Mouse (Mus musculus): ENCODE measurements around the gene Slc25a21. TPM values are rescaled to one million over a fixed set of nuclear protein-coding genes. Genes with fewer than 3 reads are reported as not detected.

The Slc25a21 gene
- polyA plus RNA-seq, 1 experiment from 2014 or later, result 0.59 TPM

DNA sequence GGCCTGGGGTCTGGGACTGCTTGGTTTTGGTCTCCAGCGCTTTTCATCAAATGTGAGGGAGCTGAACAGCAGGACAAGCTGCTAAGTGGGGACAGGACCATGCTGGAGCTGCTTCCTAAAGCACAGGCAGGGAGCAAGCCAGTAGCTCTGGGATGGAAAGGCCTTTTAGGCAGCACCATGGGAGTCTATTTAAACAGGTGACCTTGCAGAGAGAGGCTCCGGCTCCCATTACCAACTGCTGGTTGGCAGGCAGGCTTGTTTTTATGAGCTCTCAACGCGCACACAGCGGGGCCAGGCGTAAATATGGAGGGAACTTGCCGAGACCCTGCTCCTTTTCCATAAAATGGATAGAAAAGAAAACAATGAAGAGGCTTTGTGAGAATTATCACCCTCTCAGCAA, 292.1 kb downstream of the Slc25a21 start:
- Histone ChIP-seq H3K27me3 (peaks cover 2% of the 10 kb centered on the region; the same call in 1 of the 2 replicates), H3K4me2 (replicated peaks) (no peak overlapping the region), H3K4me3 (no peak overlapping the region), H3K27ac (replicated peaks) (no peak overlapping the region), H3K36me3 (no peaks in the 10 kb centered on the region), H3K9me3 (no peaks in the 10 kb centered on the region), H3K4me1 (no peaks in the 10 kb centered on the region), H3K9ac (replicated peaks) (no peak overlapping the region)
- WGBS, result 25% methylated on average over 7 of the region's 7 CpGs
- ATAC-seq (ENCODE audit: low FRiP score, low read depth), result 0 out of 2 replicates have a peak, but pooled peaks have one; percentile 23

GRCm38 (mm10) chr12:56902774-56903456, 294.4 kb downstream of the Slc25a21 start:
- 81% methylated on average over 8 of the region's 8 CpGs for WGBS
- H3K27ac ChIP-seq (replicated peaks), result no peak overlapping the region
- ATAC-seq (ENCODE audit: low FRiP score, low read depth), result no peak
- no peaks in the 10 kb centered on the region for H3K9me3 ChIP-seq
- no peak overlapping the region for H3K9ac ChIP-seq (replicated peaks)
- no peaks in the 10 kb centered on the region for H3K4me1 ChIP-seq
- no peak overlapping the region for H3K4me2 ChIP-seq (replicated peaks)
- H3K27me3 ChIP-seq, result peaks cover 2% of the 10 kb centered on the region; the same call in 1 of the 2 replicates
- H3K36me3 ChIP-seq, result no peaks in the 10 kb centered on the region
- H3K4me3 ChIP-seq, result no peak overlapping the region

DNA sequence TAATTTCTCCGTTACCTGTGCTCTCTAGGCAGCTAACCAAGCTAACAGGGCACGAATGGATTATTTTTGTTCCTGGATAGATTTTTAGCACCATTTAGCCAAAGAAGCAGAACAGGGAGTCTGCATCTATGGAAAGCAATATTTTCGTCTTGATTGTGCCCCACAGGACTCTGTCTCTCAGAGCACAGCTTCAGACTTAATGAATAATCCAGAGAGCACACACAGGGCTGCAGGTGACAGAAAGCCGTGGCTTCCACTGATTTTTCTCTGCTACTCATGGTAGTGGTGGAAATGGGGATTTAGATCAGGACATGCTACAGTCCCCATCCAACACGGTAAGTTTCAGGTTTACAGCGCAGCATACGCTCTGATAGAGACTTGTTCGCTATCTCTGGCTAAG, 299.3 kb downstream of the Slc25a21 start:
- Histone ChIP-seq H3K4me2 (replicated peaks) (no peak overlapping the region), H3K9ac (replicated peaks) (no peak overlapping the region), H3K27ac (replicated peaks) (no peak overlapping the region), H3K4me1 (no peaks in the 10 kb centered on the region), H3K9me3 (no peaks in the 10 kb centered on the region), H3K4me3 (no peak overlapping the region), H3K27me3 (no peaks in the 10 kb centered on the region), H3K36me3 (no peaks in the 10 kb centered on the region)
- 81% methylated on average over 8 of the region's 8 CpGs for WGBS
- ATAC-seq (ENCODE audit: low FRiP score, low read depth), result no peak

DNA sequence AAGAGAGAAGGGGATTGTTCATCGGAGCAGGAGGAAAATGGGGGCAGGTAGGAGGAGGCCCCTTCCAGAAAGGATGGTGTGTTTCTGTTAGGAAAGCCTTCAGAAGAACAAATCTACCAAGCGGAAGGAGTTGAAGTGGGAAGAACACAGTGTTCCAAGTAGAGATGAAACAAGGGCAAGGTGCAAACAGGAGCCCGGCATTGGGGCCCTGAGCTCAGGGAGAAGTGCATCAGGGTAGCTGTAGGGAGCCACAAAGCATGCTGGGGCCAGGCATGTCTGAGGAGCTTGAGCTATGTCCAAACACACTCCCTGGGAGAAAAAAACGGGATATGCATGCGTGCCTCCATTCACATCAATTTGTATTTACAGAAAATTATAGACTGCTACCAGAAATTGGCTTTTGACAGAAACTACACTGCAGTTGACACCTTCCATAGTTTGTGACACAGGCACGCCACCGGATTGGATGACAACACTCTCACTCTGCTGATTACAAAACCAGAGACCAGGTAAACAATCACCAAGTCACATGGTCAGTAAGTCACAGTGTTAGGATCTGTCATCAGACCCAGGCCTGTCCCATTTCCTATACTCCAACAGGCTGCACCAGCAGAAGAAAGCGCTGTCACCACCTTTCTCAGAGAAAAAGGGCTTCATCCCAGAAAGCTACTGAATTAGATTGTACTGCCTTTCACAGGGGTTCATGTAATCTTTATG, 299.9 kb downstream of the Slc25a21 start:
- no peaks in the 10 kb centered on the region for H3K36me3 ChIP-seq
- H3K4me1 ChIP-seq, result no peaks in the 10 kb centered on the region
- H3K27me3 ChIP-seq, result no peaks in the 10 kb centered on the region
- no peak overlapping the region for H3K27ac ChIP-seq (replicated peaks)
- H3K9ac ChIP-seq (replicated peaks), result no peak overlapping the region
- no peak for ATAC-seq (ENCODE audit: low FRiP score, low read depth)
- no peak overlapping the region for H3K4me3 ChIP-seq
- no peaks in the 10 kb centered on the region for H3K9me3 ChIP-seq
- WGBS, result 88% methylated on average over 8 of the region's 8 CpGs
- H3K4me2 ChIP-seq (replicated peaks), result no peak overlapping the region

- no peak for ATAC-seq (ENCODE audit: low FRiP score, low read depth)
- H3K27me3 ChIP-seq, result no peaks in the 10 kb centered on the region
- H3K4me3 ChIP-seq, result no peak overlapping the region
- no peaks in the 10 kb centered on the region for H3K9me3 ChIP-seq
- H3K9ac ChIP-seq (replicated peaks), result no peak overlapping the region
- no peaks in the 10 kb centered on the region for H3K4me1 ChIP-seq
- no peak overlapping the region for H3K4me2 ChIP-seq (replicated peaks)
- no peak overlapping the region for H3K27ac ChIP-seq (replicated peaks)
- H3K36me3 ChIP-seq, result no peaks in the 10 kb centered on the region
- WGBS, result 88% methylated on average over 5 of the region's 5 CpGs
These were observed 302.3 kb downstream of the Slc25a21 start for GRCm38 (mm10) chr12:56894963-56895362.

- no peaks in the 10 kb centered on the region for H3K36me3 ChIP-seq
- no peak overlapping the region for H3K27ac ChIP-seq (replicated peaks)
- no peak for ATAC-seq (ENCODE audit: low FRiP score, low read depth)
- H3K27me3 ChIP-seq, result no peaks in the 10 kb centered on the region
- H3K9me3 ChIP-seq, result no peaks in the 10 kb centered on the region
- no peak overlapping the region for H3K4me2 ChIP-seq (replicated peaks)
- H3K4me1 ChIP-seq, result no peaks in the 10 kb centered on the region
- 79% methylated on average over 6 of the region's 6 CpGs for WGBS
- no peak overlapping the region for H3K4me3 ChIP-seq
- no peak overlapping the region for H3K9ac ChIP-seq (replicated peaks)
These were observed 306.2 kb downstream of the Slc25a21 start for GRCm38 (mm10) chr12:56890891-56891726.

- 42% methylated on average over 3 of the region's 3 CpGs for WGBS
- H3K27me3 ChIP-seq, result no peaks in the 10 kb centered on the region
- H3K9ac ChIP-seq (replicated peaks), result no peak overlapping the region
- H3K4me3 ChIP-seq, result no peak overlapping the region
- no peak overlapping the region for H3K27ac ChIP-seq (replicated peaks)
- H3K36me3 ChIP-seq, result no peaks in the 10 kb centered on the region
- no peaks in the 10 kb centered on the region for H3K9me3 ChIP-seq
- no peak overlapping the region for H3K4me2 ChIP-seq (replicated peaks)
- no peak for ATAC-seq (ENCODE audit: low FRiP score, low read depth)
- H3K4me1 ChIP-seq, result peaks cover 7% of the 10 kb centered on the region; the same call in 1 of the 2 replicates
These were observed 319.5 kb downstream of the Slc25a21 start for GRCm38 (mm10) chr12:56877796-56878195.

GRCm38 (mm10) chr12:56876549-56876948, 320.7 kb downstream of the Slc25a21 start:
- 0 out of 2 replicates have a peak overlapping the region, but pooled peaks have one; percentile 6 for H3K9ac ChIP-seq (replicated peaks)
- WGBS, result 40% methylated on average over 7 of the region's 7 CpGs
- no peaks in the 10 kb centered on the region for H3K9me3 ChIP-seq
- no peak overlapping the region for H3K4me2 ChIP-seq (replicated peaks)
- H3K36me3 ChIP-seq, result no peaks in the 10 kb centered on the region
- H3K4me3 ChIP-seq, result no peak overlapping the region
- H3K27me3 ChIP-seq, result no peaks in the 10 kb centered on the region
- ATAC-seq (ENCODE audit: low FRiP score, low read depth), result no peak
- H3K4me1 ChIP-seq, result peaks cover 7% of the 10 kb centered on the region; the same call in 1 of the 2 replicates
- no peak overlapping the region for H3K27ac ChIP-seq (replicated peaks)

DNA sequence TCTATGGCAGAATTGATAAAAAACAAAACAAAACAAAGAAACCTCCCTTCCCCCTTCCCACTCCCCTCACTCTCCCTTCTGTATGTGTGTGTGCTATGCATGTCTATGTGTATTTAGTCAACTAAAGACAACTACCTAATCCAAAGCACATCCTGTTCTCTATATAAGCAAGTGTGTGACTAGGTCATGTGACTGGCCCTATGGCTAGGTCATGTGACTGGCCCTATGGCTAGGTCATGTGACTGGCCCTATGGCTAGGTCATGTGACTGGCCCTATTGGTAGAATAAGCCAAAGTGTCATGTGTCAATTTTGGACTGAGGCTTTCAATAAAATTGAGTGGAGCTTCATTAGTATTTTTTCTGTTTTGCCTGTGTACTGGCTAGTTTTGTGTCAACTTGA, 324.1 kb downstream of the Slc25a21 start:
- Histone ChIP-seq H3K27ac (replicated peaks) (no peak overlapping the region), H3K4me2 (replicated peaks) (no peak overlapping the region), H3K9ac (replicated peaks) (no peak overlapping the region), H3K4me3 (no peak overlapping the region), H3K4me1 (0 out of 2 replicates have a peak, but pooled peaks cover 3% of the 10 kb centered on the region), H3K27me3 (no peaks in the 10 kb centered on the region), H3K9me3 (no peaks in the 10 kb centered on the region), H3K36me3 (no peaks in the 10 kb centered on the region)
- no peak for ATAC-seq (ENCODE audit: low FRiP score, low read depth)

GRCm38 (mm10) chr12:56870569-56870968, 326.7 kb downstream of the Slc25a21 start:
- Histone ChIP-seq H3K36me3 (no peaks in the 10 kb centered on the region), H3K4me3 (no peak overlapping the region), H3K4me2 (replicated peaks) (no peak overlapping the region), H3K4me1 (no peaks in the 10 kb centered on the region), H3K27me3 (no peaks in the 10 kb centered on the region), H3K9me3 (no peaks in the 10 kb centered on the region), H3K9ac (replicated peaks) (no peak overlapping the region), H3K27ac (replicated peaks) (no peak overlapping the region)
- 89% methylated on average over 3 of the region's 3 CpGs for WGBS
- no peak for ATAC-seq (ENCODE audit: low FRiP score, low read depth)

- H3K9ac ChIP-seq (replicated peaks), result no peak overlapping the region
- H3K4me2 ChIP-seq (replicated peaks), result no peak overlapping the region
- H3K4me1 ChIP-seq, result no peaks in the 10 kb centered on the region
- H3K4me3 ChIP-seq, result no peak overlapping the region
- H3K36me3 ChIP-seq, result no peaks in the 10 kb centered on the region
- no peak for ATAC-seq (ENCODE audit: low FRiP score, low read depth)
- no peak overlapping the region for H3K27ac ChIP-seq (replicated peaks)
- no peaks in the 10 kb centered on the region for H3K27me3 ChIP-seq
- H3K9me3 ChIP-seq, result no peaks in the 10 kb centered on the region
- 80% methylated on average over 4 of the region's 4 CpGs for WGBS
These were observed 333.3 kb downstream of the Slc25a21 start for GRCm38 (mm10) chr12:56863873-56864562.

Data from midbrain, embryonic 12.5 days (tissue).